Mouse (Mus musculus) cerebellum, adult 8-10 months (tissue): ENCODE measurements around the gene Tram2.
A peak's percentile ranks its signal among the peaks of the same experiment; 100 is the strongest.

Experiments used
- DNase-seq: peaks from one replicate; pipeline ENCODE4 v3.0.0; 2022

Gene Tram2

DNA sequence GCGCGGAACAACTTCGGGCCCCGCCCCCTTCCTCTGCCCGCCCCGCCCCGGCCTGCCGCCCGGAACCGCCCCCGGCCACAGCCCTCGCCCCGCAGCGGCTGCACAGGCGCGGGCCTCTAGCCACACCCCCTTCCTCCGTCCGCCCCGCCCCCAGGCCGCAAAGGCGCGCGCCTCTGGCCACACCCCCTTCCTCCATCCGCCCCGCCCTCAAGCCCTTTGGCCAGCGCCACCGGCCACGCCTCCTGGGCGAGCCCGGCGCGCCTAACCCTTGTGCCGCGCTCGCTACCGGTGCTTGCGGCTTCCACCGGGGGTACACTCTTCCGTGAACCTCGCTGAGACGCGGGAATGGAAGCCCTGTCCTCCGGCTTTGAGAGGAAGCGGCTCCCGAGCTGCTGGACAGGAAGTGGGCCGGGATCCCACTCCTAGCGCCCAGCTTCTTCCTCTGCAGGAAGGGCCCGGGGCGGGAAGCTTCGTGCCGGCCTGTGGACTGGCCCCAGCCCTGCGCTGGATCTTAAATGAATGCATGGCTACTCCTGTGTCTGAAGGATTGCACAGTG is at the start of gene Tram2:
Gene Tram2 (minus strand): TSS at position 13 of the 557 bp plus-strand sequence.
- peak; percentile 89 for DNase-seq

DNA sequence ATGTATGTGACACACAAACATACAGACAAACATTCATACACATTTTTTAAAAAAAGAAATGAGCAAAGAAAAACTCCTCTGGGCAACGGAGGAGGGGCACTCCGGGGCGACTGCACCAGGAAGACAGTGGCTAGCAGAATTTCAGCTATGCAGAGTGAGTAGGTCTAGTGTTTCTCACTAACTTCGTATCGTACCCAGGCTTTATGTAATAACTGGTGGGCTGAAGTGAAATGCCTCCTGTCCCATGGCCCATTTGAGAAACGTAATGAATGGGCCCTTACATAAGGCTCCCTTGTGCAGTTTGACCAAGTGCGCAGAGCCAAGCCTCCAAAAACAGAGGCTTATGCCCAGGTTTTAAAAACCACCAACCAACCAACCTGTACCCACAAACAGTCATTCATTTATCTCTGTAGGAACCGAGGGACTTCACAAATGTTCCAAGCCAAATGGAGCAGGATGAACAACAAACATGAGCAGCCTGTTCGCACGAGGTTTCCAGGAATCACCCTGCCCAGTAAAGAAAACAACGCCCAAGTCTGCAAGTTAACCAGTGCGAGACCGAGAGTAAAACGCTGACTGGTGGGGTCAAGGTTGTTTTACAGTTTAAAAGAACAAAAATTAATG is 45.8 kb upstream of the Tram2 start:
- DNase-seq, result no peak

DNA sequence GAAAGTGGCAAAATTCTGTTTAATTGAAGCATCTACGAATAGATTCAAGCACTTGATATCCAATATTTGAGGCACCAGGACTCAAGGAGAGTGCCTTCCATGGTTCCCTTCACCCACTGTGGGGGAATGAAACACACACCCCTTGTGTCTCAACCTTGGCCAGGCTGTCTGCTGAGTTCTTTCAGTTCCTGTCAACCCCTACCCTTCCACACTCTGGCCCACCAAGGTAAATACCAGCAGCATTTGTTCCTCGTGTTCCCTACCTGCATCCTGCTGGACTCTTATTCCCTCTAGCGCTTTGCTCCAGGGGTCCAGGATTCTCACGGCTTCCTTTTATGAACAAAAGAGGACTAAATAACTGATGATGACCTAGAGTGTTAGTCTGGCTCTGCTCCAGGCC is 24.8 kb upstream of the Tram2 start:
- DNase-seq, result no peak

- peak; percentile 25 for DNase-seq
These were observed 22.4 kb upstream of the Tram2 start for GRCm38 (mm10) chr1:21101221-21102006.

GRCm38 (mm10) chr1:21100726-21101125 is 21.7 kb upstream of the Tram2 start:
- DNase-seq, result no peak

DNA sequence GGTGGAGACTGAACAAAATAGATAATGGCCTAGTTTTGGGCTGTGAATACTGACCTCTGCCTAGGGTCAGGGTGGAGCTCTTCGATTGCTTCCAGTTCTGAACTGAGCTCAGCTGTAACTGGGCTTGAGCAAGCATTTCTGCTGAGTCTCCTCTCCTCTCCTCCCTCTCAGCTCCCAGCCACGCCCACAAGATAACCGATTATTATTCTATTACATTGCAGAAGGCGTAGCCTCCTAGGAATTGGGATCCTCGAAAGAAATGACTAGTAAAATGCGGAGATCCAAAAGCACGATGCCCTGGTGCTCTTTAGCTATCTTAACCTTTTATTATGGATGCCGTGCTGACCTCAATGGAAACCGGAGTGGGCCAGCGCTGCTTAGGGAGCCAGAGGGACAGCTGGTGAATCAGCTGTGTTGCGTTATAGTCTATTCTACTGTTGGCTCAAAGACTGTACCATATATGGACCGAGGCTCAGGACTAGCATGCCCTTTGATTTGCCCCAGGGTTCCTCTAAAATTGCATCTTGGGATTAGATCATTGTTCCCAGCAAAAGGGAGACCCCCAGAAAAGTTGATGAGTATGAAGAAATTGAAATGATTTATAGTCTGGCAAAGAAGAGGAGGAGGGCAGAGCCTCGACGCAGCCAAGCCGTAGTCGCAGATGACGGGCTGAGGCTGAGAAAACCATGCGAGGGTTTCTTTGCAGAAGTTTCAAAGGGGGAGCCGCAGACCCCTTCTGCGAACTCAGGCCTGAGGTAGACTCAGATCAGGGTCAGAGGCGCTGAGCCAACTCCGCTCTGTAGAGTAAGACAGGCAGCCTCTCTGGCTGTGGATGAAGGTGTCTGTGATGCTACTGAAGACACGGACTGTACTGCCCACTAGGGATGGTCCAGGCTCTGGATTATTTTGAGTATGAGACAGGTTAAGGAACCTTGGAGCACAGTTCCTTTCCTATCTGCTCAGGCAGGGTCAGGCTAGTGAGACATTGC is 18.3 kb upstream of the Tram2 start:
- DNase-seq, result no peak

- no peak for DNase-seq
These were observed 15.7 kb upstream of the Tram2 start for GRCm38 (mm10) chr1:21094644-21095215.

GRCm38 (mm10) chr1:21089661-21090117 is 10.7 kb upstream of the Tram2 start:
- DNase-seq, result no peak

DNA sequence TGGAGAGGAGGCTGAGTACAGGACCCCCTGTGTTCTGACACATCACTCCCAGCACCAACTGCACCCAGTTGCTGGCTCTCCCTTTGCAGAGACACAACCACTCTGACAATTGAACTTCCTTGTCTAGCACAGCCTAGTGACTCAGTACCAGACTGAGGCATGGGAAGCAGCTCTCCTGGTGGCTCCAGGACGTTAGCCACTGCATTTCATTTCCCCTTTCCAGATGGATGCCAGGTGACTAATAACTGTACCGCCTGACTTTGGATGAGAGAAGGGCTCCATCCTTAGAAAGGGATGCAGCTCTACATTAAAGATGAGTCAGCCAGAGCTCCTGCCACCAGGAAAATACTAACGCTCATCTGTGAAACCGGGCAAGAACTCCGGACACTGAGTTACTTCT is 7.3 kb upstream of the Tram2 start:
- DNase-seq, result no peak

- no peak for DNase-seq
These were observed 5.6 kb upstream of the Tram2 start for GRCm38 (mm10) chr1:21084661-21085060.

- DNase-seq, result peak; percentile 9
These were observed 1.3 kb upstream of the Tram2 start for GRCm38 (mm10) chr1:21080362-21080761.

DNA sequence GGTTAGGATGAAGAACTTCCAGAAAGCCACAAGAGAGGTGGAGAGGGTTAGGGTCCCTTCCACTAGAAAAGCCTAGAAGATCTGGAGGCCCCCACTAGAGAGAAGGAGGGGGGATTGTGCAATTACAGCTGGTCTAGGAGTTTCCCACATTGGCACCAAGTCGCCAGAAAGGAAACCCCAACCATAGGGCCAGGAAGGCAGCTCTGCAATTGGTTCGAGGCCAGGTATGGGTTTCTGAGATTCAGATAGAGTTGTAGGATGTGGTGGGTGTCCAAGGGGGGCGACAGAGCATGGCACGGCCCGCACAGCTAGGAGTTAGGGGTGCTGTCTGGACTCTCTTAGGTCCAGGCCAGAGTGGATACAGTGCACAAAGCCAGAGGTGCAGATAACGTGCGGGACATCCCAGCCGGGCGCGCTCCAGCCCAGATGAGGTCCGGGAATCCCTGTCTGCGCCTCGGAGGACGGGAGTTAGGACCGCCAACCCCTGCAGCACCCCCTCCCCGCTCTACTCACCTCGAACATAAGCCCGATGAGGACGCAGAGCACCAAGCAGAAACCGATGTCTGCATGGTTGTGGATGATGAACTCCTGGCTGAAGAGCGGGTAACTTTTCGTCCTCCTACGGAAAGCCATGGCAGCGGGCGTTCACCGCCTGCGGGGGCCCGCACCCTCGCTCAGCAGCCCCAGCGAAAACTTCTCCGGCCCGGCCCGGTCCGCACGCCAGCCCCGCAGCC is 381 bp downstream of the Tram2 start:
- DNase-seq, result peak; percentile 4

GRCm38 (mm10) chr1:21077619-21078018 is 1.4 kb downstream of the Tram2 start:
- no peak for DNase-seq

- DNase-seq, result no peak
These were observed 1.8 kb downstream of the Tram2 start for GRCm38 (mm10) chr1:21077191-21077590.

- DNase-seq, result no peak
These were observed 3.0 kb downstream of the Tram2 start for GRCm38 (mm10) chr1:21075986-21076495.

DNA sequence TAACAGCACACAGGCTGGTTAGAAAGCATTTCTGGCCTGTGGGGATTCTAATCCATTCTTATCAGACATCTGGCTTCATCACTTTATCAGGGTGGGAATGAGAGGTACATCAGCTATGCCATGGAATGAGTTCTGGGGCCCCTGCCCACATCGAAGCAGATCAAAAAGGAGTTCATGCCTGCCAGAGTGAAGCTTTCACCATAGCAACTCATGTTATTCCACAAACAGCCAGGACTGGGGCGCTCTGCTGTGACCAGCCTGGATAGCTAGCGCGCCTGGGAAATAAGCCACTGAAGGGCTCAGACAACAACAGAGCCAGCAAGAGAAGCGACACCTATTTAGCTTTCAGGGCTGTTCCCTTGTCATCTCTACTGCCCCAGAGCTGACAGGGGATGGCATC is 4.8 kb downstream of the Tram2 start:
- no peak for DNase-seq

DNA sequence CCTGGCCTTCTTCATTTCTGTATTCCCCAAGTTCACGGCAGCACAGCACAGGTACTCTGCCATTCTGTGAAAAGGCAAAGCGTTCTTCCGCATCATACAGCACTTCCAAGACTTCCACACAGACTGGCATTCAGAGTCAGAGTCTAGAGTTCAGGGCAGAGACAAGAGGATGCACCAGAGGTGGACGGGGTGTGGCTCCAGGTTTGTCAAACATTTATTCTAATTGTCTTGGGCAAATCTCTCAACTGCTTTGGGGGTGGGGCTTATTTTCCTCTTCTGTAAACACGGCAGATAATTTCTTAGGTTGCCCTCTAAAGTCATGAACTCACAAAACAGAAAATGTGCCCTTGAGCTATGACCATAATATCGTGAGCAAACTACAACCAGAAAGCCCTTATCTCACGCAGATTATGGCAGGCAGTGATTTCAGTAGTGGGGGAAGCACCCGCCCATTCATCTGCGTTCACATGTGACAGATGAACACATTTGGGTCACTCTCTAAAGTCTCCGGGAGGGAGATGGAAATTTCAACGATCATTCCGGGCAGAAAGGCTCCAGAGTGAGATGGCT is 6.1 kb downstream of the Tram2 start:
- DNase-seq, result no peak

GRCm38 (mm10) chr1:21070658-21071057 is 8.4 kb downstream of the Tram2 start:
- DNase-seq, result no peak

- DNase-seq, result no peak
These were observed 9.1 kb downstream of the Tram2 start for GRCm38 (mm10) chr1:21069830-21070522.

DNA sequence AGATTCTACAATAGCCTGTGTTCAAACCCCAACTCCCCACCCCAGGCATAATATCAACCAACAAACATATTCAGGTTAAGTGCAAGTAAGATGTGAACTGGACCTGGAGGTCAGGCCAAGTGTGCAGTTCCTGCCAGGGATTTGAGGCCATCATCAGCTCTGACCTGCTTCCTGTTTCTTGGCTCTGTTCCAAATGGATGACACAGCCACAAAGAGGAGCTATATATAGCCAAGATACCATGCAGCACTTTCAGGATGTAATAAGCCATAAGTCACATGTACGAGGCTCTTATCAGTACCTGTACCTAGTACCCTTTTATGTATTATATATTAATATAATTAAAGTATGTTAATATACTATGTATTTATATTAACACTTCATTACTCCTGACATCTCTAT is 10.5 kb downstream of the Tram2 start:
- DNase-seq, result peak; percentile 7
